In genomic region chr4:57338923-57339322, GRCm38 (mm10) we compare ENCODE assay signal across 26 mouse cellular contexts. TPM values are rescaled to one million over a fixed set of nuclear protein-coding genes. Genes with fewer than 3 reads are reported as not detected.
DNase-seq lines count a peak whose midpoint lies in the region; ATAC-seq lines count a peak whose summit lies in the region.
"Had no signal": no experiment of that assay in that cellular context is flagged by ENCODE, and none has a peak within 500 bp of the region (broad histone marks: within the 10 kb centered on the region; RNA-seq: fewer than 3 reads in every experiment).

No protein-coding gene starts in this region.

- H3K36me3 ChIP-seq in lung, embryonic 16.5 days (ENCODE audit: control insufficient read depth, insufficient read depth, low read length): no peaks in the 10 kb centered on the region
- H3K36me3 ChIP-seq in embryonic facial prominence, embryonic 12.5 days: no peaks in the 10 kb centered on the region
- no peaks in the 10 kb centered on the region for H3K36me3 ChIP-seq in stomach, embryonic 14.5 days (ENCODE audit: control insufficient read depth, insufficient read depth, low read length)
- H3K36me3 ChIP-seq: hindbrain, embryonic 10.5 days; liver, embryonic 12.5 days; midbrain, embryonic 10.5 days; neural tube, embryonic 13.5 days had no signal

- no peaks in the 10 kb centered on the region for H3K4me1 ChIP-seq in lung, embryonic 16.5 days (replicated peaks; ENCODE audit: control insufficient read depth, insufficient read depth, low read length)
- H3K4me1 ChIP-seq in embryonic facial prominence, embryonic 12.5 days: no peaks in the 10 kb centered on the region
- no peaks in the 10 kb centered on the region for H3K4me1 ChIP-seq in stomach, embryonic 14.5 days (ENCODE audit: control insufficient read depth, insufficient read depth, low read length)
- H3K4me1 ChIP-seq: hindbrain, embryonic 10.5 days; liver, embryonic 12.5 days; midbrain, embryonic 10.5 days; neural tube, embryonic 13.5 days had no signal

- no peak overlapping the region for H3K27ac ChIP-seq in lung, embryonic 16.5 days (ENCODE audit: low read length)
- H3K27ac ChIP-seq in embryonic facial prominence, embryonic 12.5 days: peak overlapping the region; percentile 80
- H3K27ac ChIP-seq in stomach, embryonic 14.5 days (ENCODE audit: low read length): peak overlapping the region; percentile 79
- H3K27ac ChIP-seq: kidney, postnatal 0 days; left cerebral cortex, adult 2 months; liver, embryonic 12.5 days; midbrain, embryonic 10.5 days; neural tube, embryonic 13.5 days had no signal

- DNase-seq in lung, postnatal 4 days: no peak
- peak; percentile 52 for DNase-seq in gonadal fat pad, adult 2 months (ENCODE audit: low read depth)
- DNase-seq in right cerebral cortex, postnatal 36 days (ENCODE audit: low spot score in 2 of 2): no peak
- DNase-seq in cerebellum, adult 11-12 months: no peak
- DNase-seq in kidney, adult 9 months: no peak
- DNase-seq: adrenal gland, postnatal 25 days; cerebellum, adult 9-10 months; gastrocnemius, postnatal 36 days; kidney, adult 18-20 months; left cerebral cortex, postnatal 4 days; lung, adult 18-20 months; right cerebral cortex, adult 18-20 months had no signal

- no peak overlapping the region for H3K4me3 ChIP-seq in lung, embryonic 16.5 days (ENCODE audit: low read length)
- H3K4me3 ChIP-seq in embryonic facial prominence, embryonic 12.5 days: no peak overlapping the region
- no peak overlapping the region for H3K4me3 ChIP-seq in stomach, embryonic 14.5 days (ENCODE audit: low read depth, low read length)
- H3K4me3 ChIP-seq: hindbrain, embryonic 10.5 days; left cerebral cortex, adult 2 months; liver, embryonic 12.5 days; midbrain, embryonic 10.5 days; myocyte; neural tube, embryonic 13.5 days had no signal

- WGBS in lung, embryonic 16.5 days: 55% methylated on average over 17 of the region's 17 CpGs
- WGBS in embryonic facial prominence, embryonic 12.5 days: 78% methylated on average over 17 of the region's 17 CpGs
- 69% methylated on average over 17 of the region's 17 CpGs for WGBS in stomach, embryonic 14.5 days

- ATAC-seq in lung, embryonic 16.5 days (ENCODE audit: low read depth): 0 out of 2 replicates have a peak, but pooled peaks have one; percentile 12
- ATAC-seq in embryonic facial prominence, embryonic 12.5 days (ENCODE audit: insufficient number of reproducible peaks, insufficient read depth, low FRiP score, low TSS enrichment): 0 out of 2 replicates have a peak, but pooled peaks have one; percentile 10
- no peak for ATAC-seq in stomach, embryonic 14.5 days (ENCODE audit: insufficient number of reproducible peaks, insufficient read depth, low FRiP score, low read depth)
- ATAC-seq: forebrain, embryonic 16.5 days; hindbrain, embryonic 16.5 days; liver, embryonic 12.5 days; midbrain, embryonic 16.5 days had no signal

- H3K27me3 ChIP-seq in lung, embryonic 16.5 days (ENCODE audit: control insufficient read depth, insufficient read depth, low read depth, low read length): no peaks in the 10 kb centered on the region
- H3K27me3 ChIP-seq in embryonic facial prominence, embryonic 12.5 days: no peaks in the 10 kb centered on the region
- no peaks in the 10 kb centered on the region for H3K27me3 ChIP-seq in stomach, embryonic 14.5 days (ENCODE audit: control insufficient read depth, insufficient read depth, low read length)
- H3K27me3 ChIP-seq: liver, embryonic 12.5 days; neural tube, embryonic 13.5 days had no signal

- H3K9ac ChIP-seq in lung, embryonic 16.5 days (ENCODE audit: low read length): no peak overlapping the region
- H3K9ac ChIP-seq in embryonic facial prominence, embryonic 12.5 days: no peak overlapping the region
- H3K9ac ChIP-seq in stomach, embryonic 14.5 days (replicated peaks; ENCODE audit: low read depth, low read length): no peak overlapping the region
- H3K9ac ChIP-seq: liver, embryonic 12.5 days; neural tube, embryonic 13.5 days had no signal

- H3K4me2 ChIP-seq in lung, embryonic 16.5 days (ENCODE audit: low read depth, low read length): peak overlapping the region; percentile 24; the same call in 1 of the 2 replicates
- no peak overlapping the region for H3K4me2 ChIP-seq in embryonic facial prominence, embryonic 12.5 days (replicated peaks)
- no peak overlapping the region for H3K4me2 ChIP-seq in stomach, embryonic 14.5 days (replicated peaks; ENCODE audit: low read depth, low read length)
- H3K4me2 ChIP-seq: heart, embryonic 11.5 days; liver, embryonic 12.5 days; neural tube, embryonic 13.5 days had no signal

- H3K9me3 ChIP-seq in lung, embryonic 16.5 days (ENCODE audit: control insufficient read depth, low read length): no peaks in the 10 kb centered on the region; the same call in 1 of the 2 replicates
- no peaks in the 10 kb centered on the region for H3K9me3 ChIP-seq in embryonic facial prominence, embryonic 12.5 days
- peaks cover 3% of the 10 kb centered on the region; the same call in 1 of the 2 replicates for H3K9me3 ChIP-seq in stomach, embryonic 14.5 days (ENCODE audit: control insufficient read depth, low read depth, low read length)
- H3K9me3 ChIP-seq: hindbrain, embryonic 10.5 days; liver, embryonic 12.5 days; midbrain, embryonic 10.5 days; neural tube, embryonic 13.5 days had no signal

RNA-seq across cellular contexts. Expression of gene Ptpn3, which starts 37.3 kb away (rescaled TPM):
- polyA plus RNA-seq in lung, embryonic 16.5 days (2015; fragmentation: Nextera tagmentation; extraction: Ambion mirVana): 3.9 and 5.5 TPM in 2 replicates
- polyA plus RNA-seq in embryonic facial prominence, embryonic 12.5 days (2016; fragmentation: Nextera tagmentation; extraction: Ambion mirVana): 3.7 and 6.4 TPM in 2 replicates
- polyA plus RNA-seq in gonadal fat pad, adult 2 months (2012; rRNA removed): 17.4 and 19.8 TPM in 2 replicates
- polyA plus RNA-seq in stomach, embryonic 14.5 days (2014; fragmentation: Nextera tagmentation; extraction: Ambion mirVana): 8.1 and 9.6 TPM in 2 replicates
